Mouse (Mus musculus) heart, postnatal 0 days (tissue): Measurements from ENCODE around the gene Magi2.

Experiments used
- CTCF ChIP-seq: IDR thresholded peaks from 2 replicates; pipeline ENCODE4 v1.5.1; 2016; ENCODE audit warnings: antibody characterized with exemption, control low read depth, low read depth
- EP300 ChIP-seq: IDR thresholded peaks from 2 replicates; pipeline ENCODE4 v1.6.1; 2016; ENCODE audit warnings: antibody characterized with exemption, low read depth

DNA sequence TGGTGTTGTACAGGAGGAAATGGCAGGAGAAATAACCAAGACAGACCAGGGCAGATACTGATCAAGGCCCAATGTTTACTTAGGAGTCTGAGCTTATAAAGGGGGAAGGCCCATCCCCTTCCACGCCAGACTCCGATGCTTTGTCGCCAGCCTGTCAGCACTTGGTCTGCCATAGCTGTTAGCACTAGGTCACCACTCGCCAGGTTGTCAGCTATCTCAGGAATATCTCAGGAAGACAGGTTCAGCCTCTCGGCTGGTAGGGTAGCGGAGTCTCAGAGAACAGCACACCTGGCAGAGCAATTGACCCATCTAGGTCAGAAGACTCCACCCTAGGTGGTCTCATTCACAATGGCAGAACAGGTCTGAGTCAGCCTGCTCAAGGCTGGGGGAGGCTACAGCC is 1514.4 kb downstream of the Magi2 start:
- no peak for TF ChIP-seq CTCF
- TF ChIP-seq EP300, result no peak
